Mouse (Mus musculus) C2C12 (cell line): ENCODE measurements around the gene Mtfr1l.

Experiments
- CTCF ChIP-seq: IDR thresholded peaks from one replicate; pipeline ENCODE4 v1.5.1; 2011; ENCODE audit not compliant: control insufficient read depth, insufficient read depth, insufficient read length
- MAX ChIP-seq: IDR thresholded peaks from one replicate; pipeline ENCODE4 v1.6.1; 2011; ENCODE audit warnings: mild to moderate bottlenecking, control low read depth
- MYOG ChIP-seq: IDR thresholded peaks from one replicate; pipeline ENCODE4 v1.6.1; 2011; ENCODE audit not compliant: control insufficient read depth, insufficient read length; ENCODE audit errors: extremely low read depth
- USF1 ChIP-seq: IDR thresholded peaks from one replicate; pipeline ENCODE4 v1.6.1; 2011; ENCODE audit warnings: low read depth, mild to moderate bottlenecking, control low read depth, moderate library complexity

DNA sequence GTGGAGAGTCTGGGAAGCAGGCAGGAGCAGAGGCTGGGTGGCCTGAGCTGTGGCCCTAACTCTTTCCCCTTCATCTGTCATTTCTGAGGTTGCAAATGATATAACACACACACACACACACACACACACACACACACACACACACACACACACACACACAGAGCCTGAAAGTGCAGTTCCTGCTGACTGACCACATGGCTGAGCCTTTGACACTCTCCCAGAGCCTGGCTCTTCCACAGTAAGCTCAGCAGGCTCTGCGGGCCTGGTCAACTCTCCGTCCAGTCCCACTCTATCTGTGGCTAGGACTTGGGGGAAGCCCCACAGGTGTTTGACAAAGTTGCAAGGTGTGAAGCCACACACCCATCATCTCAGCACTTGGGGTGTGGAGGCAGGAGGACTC is 42.1 kb upstream of the Mtfr1l start:
- no peak for TF ChIP-seq CTCF
- TF ChIP-seq MYOG = no peak
- no peak for TF ChIP-seq USF1
- no peak for TF ChIP-seq MAX
